In the genomic region with DNA sequence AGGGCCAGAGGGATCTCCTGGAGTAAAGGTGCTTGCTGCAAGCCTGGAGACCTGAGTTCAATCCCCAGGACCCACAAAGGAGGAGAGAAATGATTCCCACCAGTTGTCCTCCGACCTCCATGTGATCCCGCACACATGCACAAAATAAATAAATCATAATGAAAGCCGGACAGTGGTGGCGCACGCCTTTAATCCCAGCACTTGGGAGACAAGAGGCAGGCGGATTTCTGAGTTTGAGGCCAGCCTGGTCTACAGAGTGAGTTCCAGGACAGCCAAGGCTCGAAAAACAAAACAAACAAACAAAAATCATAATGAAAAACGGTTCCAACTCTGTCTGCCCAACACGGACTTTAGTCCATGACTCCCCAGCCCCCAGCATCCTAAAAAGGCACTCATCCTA, we compare ENCODE assay signal across 8 mouse cellular contexts. TPM values are rescaled to one million over a fixed set of nuclear protein-coding genes. Genes with fewer than 3 reads are reported as not detected.
DNase-seq lines count a peak whose midpoint lies in the region; ATAC-seq and TF ChIP-seq lines count a peak whose summit lies in the region.

No protein-coding gene starts in this region.

- no peak overlapping the region for H3K9ac ChIP-seq in heart, embryonic 16.5 days (ENCODE audit: low read length)
- H3K9ac ChIP-seq in ES-E14 (ENCODE audit: insufficient read depth, low read depth, low read length, poor library complexity, severe bottlenecking) = no peak overlapping the region
- no peak overlapping the region for H3K9ac ChIP-seq in forebrain, embryonic 15.5 days (replicated peaks)
- H3K9ac ChIP-seq in liver, embryonic 15.5 days = no peak overlapping the region

- peak overlapping the region; percentile 78 for H3K4me3 ChIP-seq in heart, embryonic 16.5 days (ENCODE audit: low read length)
- peak overlapping the region; percentile 68 to 94 for H3K4me3 ChIP-seq in ES-E14 (ENCODE audit: insufficient read depth in 1 of 2, low read depth in 1 of 2, low read length in 2 of 2, poor library complexity in 1 of 2, severe bottlenecking in 1 of 2)
- 0 out of 2 replicates have a peak overlapping the region, but pooled peaks have one; percentile 69 for H3K4me3 ChIP-seq in forebrain, embryonic 15.5 days
- H3K4me3 ChIP-seq in liver, embryonic 15.5 days (replicated peaks) = peak overlapping the region; percentile 89

- no peak for ATAC-seq in heart, embryonic 16.5 days (replicated peaks; ENCODE audit: extremely low read depth, insufficient read depth, low FRiP score)
- ATAC-seq in forebrain, embryonic 15.5 days (replicated peaks) = no peak
- ATAC-seq in liver, embryonic 15.5 days (ENCODE audit: insufficient read depth) = no peak

- 68% methylated on average over 9 of the region's 9 CpGs for WGBS in heart, embryonic 16.5 days
- 83% methylated on average over 9 of the region's 9 CpGs for WGBS in forebrain, embryonic 15.5 days
- 68% methylated on average over 9 of the region's 9 CpGs for WGBS in liver, embryonic 15.5 days (ENCODE audit: insufficient replicate concordance)

- H3K4me1 ChIP-seq in heart, embryonic 16.5 days (ENCODE audit: control insufficient read depth, insufficient read depth, low read length) = peaks cover 4% of the 10 kb centered on the region; the same call in 1 of the 2 replicates
- H3K4me1 ChIP-seq in ES-E14 (ENCODE audit: control insufficient read depth in 2 of 2, insufficient read depth in 2 of 2, low read length in 2 of 2, poor library complexity in 1 of 2) = peaks cover 0 to 6% of the 10 kb centered on the region in 2 experiments; a peak in 2 of 4 replicates
- H3K4me1 ChIP-seq in forebrain, embryonic 15.5 days = peaks cover 13% of the 10 kb centered on the region
- H3K4me1 ChIP-seq in liver, embryonic 15.5 days (replicated peaks) = peaks cover 32% of the 10 kb centered on the region

- peak overlapping the region; percentile 58 for H3K4me2 ChIP-seq in heart, embryonic 16.5 days (ENCODE audit: low read depth, low read length)
- no peak overlapping the region for H3K4me2 ChIP-seq in forebrain, embryonic 15.5 days (replicated peaks)
- H3K4me2 ChIP-seq in liver, embryonic 15.5 days = peak overlapping the region; percentile 94

- no peaks in the 10 kb centered on the region for H3K27me3 ChIP-seq in heart, embryonic 16.5 days (ENCODE audit: control insufficient read depth, insufficient read depth, low read length)
- H3K27me3 ChIP-seq in forebrain, embryonic 15.5 days = no peaks in the 10 kb centered on the region
- no peaks in the 10 kb centered on the region for H3K27me3 ChIP-seq in liver, embryonic 15.5 days

- DNase-seq in heart, adult 18-20 months = no peak
- DNase-seq in ES-E14 (ENCODE audit: low read depth, low spot score) = no peak
- no peak for DNase-seq in adrenal gland, adult 2 months
- DNase-seq in gastrocnemius, postnatal 36 days = no peak
- DNase-seq in layer of hippocampus, adult 9-10 months (ENCODE audit: low spot score) = no peak

- intact Hi-C loops in gastrocnemius, postnatal 36 days (cut with DNase I) = no loop called here

- peak overlapping the region; percentile 98 for H3K27ac ChIP-seq in heart, embryonic 16.5 days (ENCODE audit: low read length)
- no peak overlapping the region for H3K27ac ChIP-seq in ES-E14 (ENCODE audit: insufficient read depth, low read depth, low read length, poor library complexity, severe bottlenecking)
- H3K27ac ChIP-seq in forebrain, embryonic 15.5 days (replicated peaks) = no peak overlapping the region
- H3K27ac ChIP-seq in liver, embryonic 15.5 days (replicated peaks) = peak overlapping the region; percentile 97

- H3K36me3 ChIP-seq in heart, embryonic 16.5 days (ENCODE audit: control insufficient read depth, insufficient read depth) = peaks cover 28% of the 10 kb centered on the region
- peaks cover 20% of the 10 kb centered on the region for H3K36me3 ChIP-seq in ES-E14 (ENCODE audit: control insufficient read depth, insufficient read depth, low read length, poor library complexity, severe bottlenecking)
- peaks cover 28% of the 10 kb centered on the region for H3K36me3 ChIP-seq in forebrain, embryonic 15.5 days
- H3K36me3 ChIP-seq in liver, embryonic 15.5 days (replicated peaks) = peaks cover 43% of the 10 kb centered on the region

- in situ Hi-C loops in ES-E14 (cut with MboI; ENCODE audit: low sequenced_read_pairs in 2 of 2, unreplicated experiment in 2 of 2) = no loop called here

- no peaks in the 10 kb centered on the region for H3K9me3 ChIP-seq in heart, embryonic 16.5 days (replicated peaks; ENCODE audit: control insufficient read depth, low read length)
- no peaks in the 10 kb centered on the region for H3K9me3 ChIP-seq in ES-E14 (ENCODE audit: control insufficient read depth, insufficient read depth, low read depth, low read length)
- H3K9me3 ChIP-seq in forebrain, embryonic 15.5 days = no peaks in the 10 kb centered on the region
- no peaks in the 10 kb centered on the region for H3K9me3 ChIP-seq in liver, embryonic 15.5 days (replicated peaks)

TF ChIP-seq in ES-E14, 5 proteins besides CTCF, POLR2A, EP300 and RAD21:
- TF ChIP-seq MAFK (IDR thresholded peaks at IDR 0.05; ENCODE audit: insufficient read depth, low read depth, low read length) (no peak), CHD2 (IDR thresholded peaks at IDR 0.05; ENCODE audit: low read depth, low read length) (no peak), HCFC1 (IDR thresholded peaks at IDR 0.05; ENCODE audit: borderline replicate concordance, insufficient read depth, low read length) (no peak), ZC3H11A (IDR thresholded peaks at IDR 0.05; ENCODE audit: borderline replicate concordance, low read depth, low read length) (no peak), ZNF384 (IDR thresholded peaks at IDR 0.05; ENCODE audit: low read depth, low read length) (no peak)

RNA-seq across cellular contexts. Expression of a gene that starts 1.7 kb away (rescaled TPM):
- polyA plus RNA-seq in heart, embryonic 16.5 days (2015; fragmentation: Nextera tagmentation; extraction: Ambion mirVana) = 12.0 and 15.2 TPM in 2 replicates
- 10 to 100 TPM; 26.3 to 29.6 TPM for total RNA-seq in heart, adult 18-20 months (2021)
- total RNA-seq in ES-E14 (2012; rRNA removed) = 53.9 and 70.3 TPM in 2 replicates
- polyA plus RNA-seq in forebrain, embryonic 15.5 days (2015; fragmentation: Nextera tagmentation; extraction: Ambion mirVana) = 31.1 and 35.5 TPM in 2 replicates
- polyA plus RNA-seq in liver, embryonic 15.5 days (2015; fragmentation: Nextera tagmentation; extraction: Ambion mirVana) = 10.3 and 12.3 TPM in 2 replicates
- 10 to 100 TPM; 53.9 to 61.2 TPM for total RNA-seq in adrenal gland, adult 2 months (2021)
- polyA plus RNA-seq in adrenal gland, adult 2 months (2012; rRNA removed) = 17.4 and 19.8 TPM in 2 replicates
- total RNA-seq in gastrocnemius, postnatal 36 days (2021) = 10 to 100 TPM; 40.7 to 44.6 TPM

RNA-seq across cellular contexts. Expression of a gene that starts 11.5 kb away (rescaled TPM):
- polyA plus RNA-seq in heart, embryonic 16.5 days (2015; fragmentation: Nextera tagmentation; extraction: Ambion mirVana) = 6.9 and 9.0 TPM in 2 replicates
- 10 to 100 TPM; 15.3 to 16.2 TPM for total RNA-seq in heart, adult 18-20 months (2021)
- 2.1 TPM in 2 replicates for total RNA-seq in ES-E14 (2012; rRNA removed)
- 27.0 and 27.5 TPM in 2 replicates for polyA plus RNA-seq in forebrain, embryonic 15.5 days (2015; fragmentation: Nextera tagmentation; extraction: Ambion mirVana)
- 4.4 and 5.4 TPM in 2 replicates for polyA plus RNA-seq in liver, embryonic 15.5 days (2015; fragmentation: Nextera tagmentation; extraction: Ambion mirVana)
- 10 to 100 TPM; 13.3 to 22.9 TPM for total RNA-seq in adrenal gland, adult 2 months (2021)
- polyA plus RNA-seq in adrenal gland, adult 2 months (2012; rRNA removed) = 160 and 217 TPM in 2 replicates
- 10 to 100 TPM; 12.2 to 15.1 TPM for total RNA-seq in gastrocnemius, postnatal 36 days (2021)

RNA-seq across cellular contexts. Expression of a gene that starts 23.3 kb away (rescaled TPM):
- 5.7 and 6.8 TPM in 2 replicates for polyA plus RNA-seq in heart, embryonic 16.5 days (2015; fragmentation: Nextera tagmentation; extraction: Ambion mirVana)
- 1 to 10 TPM; 3.8 to 5.6 TPM for total RNA-seq in heart, adult 18-20 months (2021)
- 21.9 and 34.9 TPM in 2 replicates for total RNA-seq in ES-E14 (2012; rRNA removed)
- polyA plus RNA-seq in forebrain, embryonic 15.5 days (2015; fragmentation: Nextera tagmentation; extraction: Ambion mirVana) = 16.7 and 18.5 TPM in 2 replicates
- 4.1 and 5.9 TPM in 2 replicates for polyA plus RNA-seq in liver, embryonic 15.5 days (2015; fragmentation: Nextera tagmentation; extraction: Ambion mirVana)
- total RNA-seq in adrenal gland, adult 2 months (2021) = 1 to 10 TPM; 3.3 to 9.1 TPM
- 62.4 and 114 TPM in 2 replicates for polyA plus RNA-seq in adrenal gland, adult 2 months (2012; rRNA removed)
- total RNA-seq in gastrocnemius, postnatal 36 days (2021) = 1 to 10 TPM; 1.4 to 2.2 TPM

RNA-seq across cellular contexts. Expression of a gene that starts 25.6 kb away (rescaled TPM):
- polyA plus RNA-seq in heart, embryonic 16.5 days (2015; fragmentation: Nextera tagmentation; extraction: Ambion mirVana) = 2.6 and 3.2 TPM in 2 replicates
- 1 to 10 TPM; 4.4 to 7.5 TPM for total RNA-seq in heart, adult 18-20 months (2021)
- not detected in 2 replicates for total RNA-seq in ES-E14 (2012; rRNA removed)
- polyA plus RNA-seq in forebrain, embryonic 15.5 days (2015; fragmentation: Nextera tagmentation; extraction: Ambion mirVana) = 1.1 and 1.3 TPM in 2 replicates
- polyA plus RNA-seq in liver, embryonic 15.5 days (2015; fragmentation: Nextera tagmentation; extraction: Ambion mirVana) = 3.5 and 3.6 TPM in 2 replicates
- total RNA-seq in adrenal gland, adult 2 months (2021) = 10 to 100 TPM in 1 of 2 experiments, 1 to 10 TPM in 1; 5.7 to 10.4 TPM
- 7.1 and 9.0 TPM in 2 replicates for polyA plus RNA-seq in adrenal gland, adult 2 months (2012; rRNA removed)
- total RNA-seq in gastrocnemius, postnatal 36 days (2021) = 1 to 10 TPM; 1.7 to 1.8 TPM

RNA-seq across cellular contexts. Expression of a gene that starts 41.0 kb away (rescaled TPM):
- 0.76 and 0.88 TPM in 2 replicates for polyA plus RNA-seq in heart, embryonic 16.5 days (2015; fragmentation: Nextera tagmentation; extraction: Ambion mirVana)
- total RNA-seq in heart, adult 18-20 months (2021) = 1 to 10 TPM; 1.2 to 1.7 TPM
- total RNA-seq in ES-E14 (2012; rRNA removed) = 0.05 and 0.13 TPM in 2 replicates
- polyA plus RNA-seq in forebrain, embryonic 15.5 days (2015; fragmentation: Nextera tagmentation; extraction: Ambion mirVana) = 0.06 TPM in 1 of 2 replicates, not detected in the other
- polyA plus RNA-seq in liver, embryonic 15.5 days (2015; fragmentation: Nextera tagmentation; extraction: Ambion mirVana) = 0.89 and 1.0 TPM in 2 replicates
- under 1 TPM; 0.52 to 0.59 TPM for total RNA-seq in adrenal gland, adult 2 months (2021)
- 0.43 and 0.71 TPM in 2 replicates for polyA plus RNA-seq in adrenal gland, adult 2 months (2012; rRNA removed)
- under 1 TPM; 0.20 TPM for total RNA-seq in gastrocnemius, postnatal 36 days (2021)

Comparison
In these comparisons a context has a peak if more than half of its experiments do, and no peak if none do; other contexts are left out.
1. H3K27ac ChIP-seq: peak in heart, embryonic 16.5 days (single experiment) and liver, embryonic 15.5 days (single experiment); none in ES-E14 (single experiment) and forebrain, embryonic 15.5 days (single experiment).
2. Peak in every context shown above with its lines, with median percentiles within 50 percentile points of each other: H3K4me3 ChIP-seq.